Mouse (Mus musculus) midbrain, embryonic 11.5 days (tissue): Measurements from ENCODE around the gene Tex14. TPM values are rescaled to one million over a fixed set of nuclear protein-coding genes. Genes with fewer than 3 reads are reported as not detected.
"Not testable (repeated sequence)": the region's sequence is repeated elsewhere in the genome, so short reads cannot be mapped to it uniquely, and the experiment has no call there.

Experiments used
- ATAC-seq: fragments of 200-750 bp; cut with Nextera tagmentation; 2 replicates; pipeline ENCODE4 v1.8.0; 2017; ENCODE audit warnings: moderate TSS enrichment, moderate library complexity; ENCODE audit not compliant: low FRiP score
- DNase-seq: peaks from one replicate; pipeline ENCODE4 v3.0.0; 2015; ENCODE audit warnings: low spot score; ENCODE audit errors: missing footprints
- H3K27ac ChIP-seq: fragments of 300-500 bp; sonication (generic); 2 replicates; pipeline ENCODE4 v1.5.1; 2014; ENCODE audit warnings: low read depth, low read length
- H3K27me3 ChIP-seq: fragments of 300-500 bp; sonication (generic); 2 replicates; pipeline ENCODE4 v1.6.1; 2014; ENCODE audit warnings: mild to moderate bottlenecking, low read length, moderate library complexity, mixed read lengths; ENCODE audit not compliant: control insufficient read depth, insufficient read depth
- H3K36me3 ChIP-seq: fragments of 300-500 bp; sonication (generic); 2 replicates; pipeline ENCODE4 v1.6.1; 2014; ENCODE audit warnings: mild to moderate bottlenecking, low read length, moderate library complexity, mixed read lengths; ENCODE audit not compliant: control insufficient read depth, insufficient read depth
- H3K4me1 ChIP-seq: fragments of 300-500 bp; sonication (generic); 2 replicates; pipeline ENCODE4 v1.6.1; 2014; ENCODE audit warnings: low read length; ENCODE audit not compliant: control insufficient read depth, insufficient read depth
- H3K4me2 ChIP-seq: fragments of 300-500 bp; sonication (generic); 2 replicates; pipeline ENCODE4 v1.6.1; 2014; ENCODE audit warnings: mild to moderate bottlenecking, moderate library complexity
- H3K4me3 ChIP-seq: fragments of 300-500 bp; sonication (generic); 2 replicates; pipeline ENCODE4 v1.5.1; 2014; ENCODE audit warnings: low read depth, low read length
- H3K9ac ChIP-seq: fragments of 300-500 bp; sonication (generic); 2 replicates; pipeline ENCODE4 v1.6.1; 2014; ENCODE audit warnings: low read length
- H3K9me3 ChIP-seq: fragments of 300-500 bp; sonication (generic); 2 replicates; pipeline ENCODE4 v1.6.1; 2016; ENCODE audit warnings: low read length; ENCODE audit not compliant: control insufficient read depth
- WGBS: fragments of 180-500 bp; shearing (Covaris S2); extraction: QIAGEN DNeasy Blood & Tissue Kit; methylation state at CpG from one replicate; pipeline ENCODE4 v1.1.7; 2014; 5-methylcytosine and 5-hydroxymethylcytosine counted together
- polyA plus RNA-seq: library from polyadenylated mRNA; unstranded; fragments of >200 nt; fragmentation: Nextera tagmentation; extraction: Ambion mirVana; gene quantifications from 2 replicates; pipeline ENCODE4 v1.2.1, GENCODE M21; 2014

The Tex14 gene
- polyA plus RNA-seq, 1 experiment from 2014 or later, result 0.30 TPM

GRCm38 (mm10) chr11:87453216-87454034 lies 48.6 kb downstream of the Tex14 start:
- WGBS, result 34% methylated on average over 13 of the region's 13 CpGs
- Histone ChIP-seq H3K9me3 (no peaks in the 10 kb centered on the region), H3K27me3 (no peaks in the 10 kb centered on the region), H3K4me1 (no peaks in the 10 kb centered on the region), H3K9ac (no peak overlapping the region), H3K4me3 (no peak overlapping the region), H3K27ac (no peak overlapping the region), H3K4me2 (no peak overlapping the region), H3K36me3 (no peaks in the 10 kb centered on the region)
- no peak for ATAC-seq
- DNase-seq, result no peak

- no peaks in the 10 kb centered on the region for H3K9me3 ChIP-seq
- H3K4me3 ChIP-seq, result no peak overlapping the region
- 87% methylated on average over 2 of the region's 2 CpGs for WGBS
- H3K27me3 ChIP-seq, result no peaks in the 10 kb centered on the region
- no peak for ATAC-seq
- no peak overlapping the region for H3K4me2 ChIP-seq
- H3K9ac ChIP-seq, result no peak overlapping the region
- H3K4me1 ChIP-seq, result no peaks in the 10 kb centered on the region
- no peak overlapping the region for H3K27ac ChIP-seq
- no peak for DNase-seq
- no peaks in the 10 kb centered on the region for H3K36me3 ChIP-seq
These were observed 49.3 kb downstream of the Tex14 start for GRCm38 (mm10) chr11:87454035-87454690.

GRCm38 (mm10) chr11:87455573-87455972 lies 50.7 kb downstream of the Tex14 start:
- no peaks in the 10 kb centered on the region for H3K9me3 ChIP-seq
- ATAC-seq (no peak), DNase-seq (no peak)
- no peak overlapping the region for H3K4me3 ChIP-seq
- H3K4me2 ChIP-seq, result no peak overlapping the region
- no peaks in the 10 kb centered on the region for H3K27me3 ChIP-seq
- no peaks in the 10 kb centered on the region for H3K4me1 ChIP-seq
- no peak overlapping the region for H3K27ac ChIP-seq
- WGBS, result 91% methylated on average over 5 of the region's 5 CpGs
- H3K36me3 ChIP-seq, result no peaks in the 10 kb centered on the region
- H3K9ac ChIP-seq, result no peak overlapping the region

GRCm38 (mm10) chr11:87455984-87456383 lies 51.1 kb downstream of the Tex14 start:
- H3K4me3 ChIP-seq, result no peak overlapping the region
- no peak overlapping the region for H3K4me2 ChIP-seq
- no peak overlapping the region for H3K9ac ChIP-seq
- H3K4me1 ChIP-seq, result no peaks in the 10 kb centered on the region
- H3K27ac ChIP-seq, result no peak overlapping the region
- H3K36me3 ChIP-seq, result no peaks in the 10 kb centered on the region
- H3K9me3 ChIP-seq, result no peaks in the 10 kb centered on the region
- no peaks in the 10 kb centered on the region for H3K27me3 ChIP-seq
- ATAC-seq (no peak), DNase-seq (no peak)
- 95% methylated on average over 4 of the region's 4 CpGs for WGBS

GRCm38 (mm10) chr11:87460566-87460965 lies 55.7 kb downstream of the Tex14 start:
- H3K27ac ChIP-seq, result no peak overlapping the region
- H3K9me3 ChIP-seq, result no peaks in the 10 kb centered on the region
- no peak for DNase-seq
- no peak for ATAC-seq
- 88% methylated on average over 6 of the region's 6 CpGs for WGBS
- H3K4me1 ChIP-seq, result peaks cover 3% of the 10 kb centered on the region; the same call in 1 of the 2 replicates
- H3K36me3 ChIP-seq, result no peaks in the 10 kb centered on the region
- H3K4me3 ChIP-seq, result no peak overlapping the region
- no peak overlapping the region for H3K4me2 ChIP-seq
- H3K9ac ChIP-seq, result no peak overlapping the region
- no peaks in the 10 kb centered on the region for H3K27me3 ChIP-seq

- H3K4me2 ChIP-seq, result peak overlapping the region; percentile 25; the same call in 1 of the 2 replicates
- ATAC-seq (peak; percentile 99), DNase-seq (peak; percentile 93)
- H3K4me1 ChIP-seq, H3K4me3 ChIP-seq, H3K9ac ChIP-seq, H3K36me3 ChIP-seq, H3K27me3 ChIP-seq, H3K27ac ChIP-seq, H3K9me3 ChIP-seq: not testable (repeated sequence)
- under 1% methylated on average over 20 of the region's 58 CpGs for WGBS
These were observed 57.1 kb downstream of the Tex14 start for GRCm38 (mm10) chr11:87461780-87462460.

- Histone ChIP-seq H3K9ac (no peak overlapping the region), H3K4me3 (no peak overlapping the region), H3K36me3 (no peaks in the 10 kb centered on the region), H3K9me3 (no peaks in the 10 kb centered on the region), H3K27me3 (peaks cover 3% of the 10 kb centered on the region; the same call in 1 of the 2 replicates), H3K4me1 (peaks cover 3% of the 10 kb centered on the region; the same call in 1 of the 2 replicates), H3K27ac (0 out of 2 replicates have a peak overlapping the region, but pooled peaks have one; percentile 14), H3K4me2 (no peak overlapping the region)
- WGBS, result 11% methylated on average over 9 of the region's 9 CpGs
- peak; percentile 30 for ATAC-seq
- peak; percentile 92 for DNase-seq
These were observed 57.8 kb downstream of the Tex14 start for GRCm38 (mm10) chr11:87462461-87463242.

GRCm38 (mm10) chr11:87463243-87463540 lies 58.3 kb downstream of the Tex14 start:
- DNase-seq (no peak), ATAC-seq (no peak)
- WGBS, result 63% methylated on average over 5 of the region's 5 CpGs
- H3K4me2 ChIP-seq, result no peak overlapping the region
- no peaks in the 10 kb centered on the region for H3K36me3 ChIP-seq
- H3K27ac ChIP-seq, result no peak overlapping the region
- peaks cover 3% of the 10 kb centered on the region; the same call in 1 of the 2 replicates for H3K27me3 ChIP-seq
- H3K9me3 ChIP-seq, result no peaks in the 10 kb centered on the region
- no peak overlapping the region for H3K4me3 ChIP-seq
- peaks cover 3% of the 10 kb centered on the region; the same call in 1 of the 2 replicates for H3K4me1 ChIP-seq
- H3K9ac ChIP-seq, result no peak overlapping the region
